In genomic region chr2:102364565-102365200, GRCm38 (mm10) we compare ENCODE assay signal across 22 mouse cellular contexts. TPM values are rescaled to one million over a fixed set of nuclear protein-coding genes. Genes with fewer than 3 reads are reported as not detected.
DNase-seq lines count a peak whose midpoint lies in the region; ATAC-seq lines count a peak whose summit lies in the region.
"Had no signal": no experiment of that assay in that cellular context is flagged by ENCODE, and none has a peak within 500 bp of the region (broad histone marks: within the 10 kb centered on the region; RNA-seq: fewer than 3 reads in every experiment).

No protein-coding gene starts in this region.

- peaks cover 39% of the 10 kb centered on the region for H3K4me1 ChIP-seq in liver, embryonic 16.5 days (ENCODE audit: control insufficient read depth, low read depth, low read length)
- H3K4me1 ChIP-seq: embryonic facial prominence, embryonic 13.5 days; hindbrain, embryonic 12.5 days; stomach, embryonic 15.5 days had no signal

- H3K4me3 ChIP-seq in liver, embryonic 16.5 days (ENCODE audit: low read depth, low read length) = no peak overlapping the region
- H3K4me3 ChIP-seq: embryonic facial prominence, embryonic 13.5 days; forebrain, embryonic 10.5 days; heart, embryonic 10.5 days; hindbrain, embryonic 12.5 days; limb, embryonic 10.5 days; stomach, embryonic 15.5 days had no signal

- peak; percentile 36 to 49 for DNase-seq in spleen, postnatal 10 days (ENCODE audit: low spot score in 2 of 2)
- DNase-seq in spleen, adult 18-20 months = no peak
- DNase-seq in kidney, adult 9 months = no peak
- DNase-seq in lung, postnatal 14 days = no peak
- DNase-seq in right cerebral cortex, postnatal 4 days = no peak
- DNase-seq: cerebellum, adult 8-10 months; gastrocnemius, postnatal 25 days; heart, postnatal 10 days; lung, adult 2 months; midbrain, embryonic 14.5 days; right cerebral cortex, postnatal 14 days; thymus, adult 2 months had no signal

- peak; percentile 79 for ATAC-seq in erythroblast, adult 5-6 weeks (replicated peaks; ENCODE audit: low FRiP score, poor library complexity, severe bottlenecking)
- peak; percentile 88 for ATAC-seq in liver, embryonic 16.5 days (ENCODE audit: low read depth)
- ATAC-seq: inflammation-experienced regulatory T-cells, adult 6 months had no signal

- H3K4me2 ChIP-seq in liver, embryonic 16.5 days (ENCODE audit: low read depth, low read length) = peak overlapping the region; percentile 33
- H3K4me2 ChIP-seq: embryonic facial prominence, embryonic 13.5 days; hindbrain, embryonic 12.5 days; stomach, embryonic 15.5 days had no signal

- H3K9me3 ChIP-seq in liver, embryonic 16.5 days (replicated peaks; ENCODE audit: control insufficient read depth, low read length) = no peaks in the 10 kb centered on the region
- H3K9me3 ChIP-seq: embryonic facial prominence, embryonic 13.5 days; forebrain, embryonic 10.5 days; heart, embryonic 10.5 days; hindbrain, embryonic 12.5 days; limb, embryonic 10.5 days; stomach, embryonic 15.5 days had no signal

- no peak overlapping the region for H3K9ac ChIP-seq in liver, embryonic 16.5 days (ENCODE audit: low read depth, low read length)
- H3K9ac ChIP-seq: embryonic facial prominence, embryonic 13.5 days; hindbrain, embryonic 12.5 days; stomach, embryonic 15.5 days had no signal

- no peaks in the 10 kb centered on the region for H3K27me3 ChIP-seq in liver, embryonic 16.5 days (ENCODE audit: control insufficient read depth, insufficient read depth, low read depth, low read length)
- H3K27me3 ChIP-seq: embryonic facial prominence, embryonic 13.5 days; hindbrain, embryonic 12.5 days; stomach, embryonic 15.5 days had no signal

- H3K27ac ChIP-seq in liver, embryonic 16.5 days (ENCODE audit: low read length) = peak overlapping the region; percentile 84
- H3K27ac ChIP-seq: embryonic facial prominence, embryonic 13.5 days; forebrain, embryonic 10.5 days; heart, embryonic 10.5 days; hindbrain, embryonic 12.5 days; limb, embryonic 10.5 days; macrophage; stomach, embryonic 15.5 days had no signal

- WGBS in liver, embryonic 16.5 days (ENCODE audit: insufficient replicate concordance) = 43% methylated on average over 4 of the region's 4 CpGs

- H3K36me3 ChIP-seq in liver, embryonic 16.5 days (ENCODE audit: control insufficient read depth, insufficient read depth) = no peaks in the 10 kb centered on the region
- H3K36me3 ChIP-seq: forebrain, embryonic 10.5 days; heart, embryonic 10.5 days; hindbrain, embryonic 12.5 days; limb, embryonic 10.5 days; stomach, embryonic 15.5 days had no signal

RNA-seq across cellular contexts. Expression of gene Trim44, which starts 42.9 kb away (rescaled TPM):
- 37.2 and 37.7 TPM in 2 replicates for total RNA-seq in erythroblast, adult 5-6 weeks (2015; ENCODE audit: low replicate concordance)
- total RNA-seq in erythroblast, adult 5-6 weeks (2017; ENCODE audit: low replicate concordance) = 42.0 and 69.7 TPM in 2 replicates
- polyA plus RNA-seq in liver, embryonic 16.5 days (2015; fragmentation: Nextera tagmentation; extraction: Ambion mirVana) = 3.4 and 4.0 TPM in 2 replicates

Comparison
In these comparisons a context has a peak if more than half of its experiments do, and no peak if none do; other contexts are left out.
1. DNase-seq: peak in spleen, postnatal 10 days (2 of 2); none in spleen, adult 18-20 months (0 of 2), kidney, adult 9 months (single experiment), lung, postnatal 14 days (single experiment) and right cerebral cortex, postnatal 4 days (single experiment).